Mouse (Mus musculus) midbrain, embryonic 14.5 days (tissue): ENCODE measurements around the gene Trp53. TPM values are rescaled to one million over a fixed set of nuclear protein-coding genes. Genes with fewer than 3 reads are reported as not detected.
"Not testable (repeated sequence)": the region's sequence is repeated elsewhere in the genome, so short reads cannot be mapped to it uniquely, and the experiment has no call there.

Source experiments
- ATAC-seq: fragments of 200-750 bp; cut with Nextera tagmentation; 2 replicates; pipeline ENCODE4 v1.8.0; 2017; ENCODE audit warnings: moderate number of reproducible peaks, moderate library complexity; ENCODE audit not compliant: low FRiP score, low TSS enrichment
- DNase-seq: peaks from one replicate; pipeline ENCODE4 v3.0.0-alpha.2; 2015
- H3K27ac ChIP-seq: fragments of 300-500 bp; sonication (generic); replicated peaks from 2 replicates; pipeline ENCODE4 v1.5.1; 2014; ENCODE audit warnings: mild to moderate bottlenecking, low read depth, low read length, moderate library complexity
- H3K27me3 ChIP-seq: fragments of 300-500 bp; sonication (generic); 2 replicates; pipeline ENCODE4 v1.6.1; 2014; ENCODE audit warnings: low read length, control low read depth, mixed read lengths; ENCODE audit not compliant: control insufficient read depth, insufficient read depth
- H3K36me3 ChIP-seq: fragments of 300-500 bp; sonication (generic); 2 replicates; pipeline ENCODE4 v1.6.1; 2014; ENCODE audit warnings: low read length, control low read depth; ENCODE audit not compliant: control insufficient read depth, insufficient read depth
- H3K4me1 ChIP-seq: fragments of 300-500 bp; sonication (generic); 2 replicates; pipeline ENCODE4 v1.6.1; 2014; ENCODE audit warnings: mild to moderate bottlenecking, antibody characterized with exemption, low read length, control low read depth; ENCODE audit not compliant: control insufficient read depth, insufficient read depth
- H3K4me2 ChIP-seq: fragments of 300-500 bp; sonication (generic); 2 replicates; pipeline ENCODE4 v1.6.1; 2014; ENCODE audit warnings: mild to moderate bottlenecking, low read length, moderate library complexity
- H3K4me3 ChIP-seq: fragments of 300-500 bp; sonication (generic); replicated peaks from 2 replicates; pipeline ENCODE4 v1.5.1; 2014; ENCODE audit warnings: low read depth, low read length
- H3K9ac ChIP-seq: fragments of 300-500 bp; sonication (generic); replicated peaks from 2 replicates; pipeline ENCODE4 v1.6.1; 2014; ENCODE audit warnings: mild to moderate bottlenecking, low read length, moderate library complexity
- H3K9me3 ChIP-seq: fragments of 300-500 bp; sonication (generic); 2 replicates; pipeline ENCODE4 v1.6.1; 2016; ENCODE audit warnings: low read length, control low read depth, mixed read lengths; ENCODE audit not compliant: control insufficient read depth
- WGBS: fragments of 180-500 bp; shearing (Covaris S2); extraction: QIAGEN DNeasy Blood & Tissue Kit; methylation state at CpG from one replicate; pipeline ENCODE4 v1.1.7; 2014; 5-methylcytosine and 5-hydroxymethylcytosine counted together
- polyA plus RNA-seq: library from polyadenylated mRNA; unstranded; fragments of >200 nt; fragmentation: Nextera tagmentation; extraction: Ambion mirVana; gene quantifications from 2 replicates; pipeline ENCODE4 v1.2.1, GENCODE M21; 2014

Gene Trp53
- polyA plus RNA-seq: 66.1 and 69.2 TPM in 2 replicates

GRCm38 (mm10) chr11:69580091-69580514 lies at the start of gene Trp53, which contains the start of gene Wrap53:
Trp53 (plus strand) TSS chr11:69580359.
Wrap53 (minus strand) TSS chr11:69580255.
- peaks cover 26% of the 10 kb centered on the region for H3K4me1 ChIP-seq

GRCm38 (mm10) chr11:69530755-69531154 lies 49.4 kb upstream of the Trp53 start:
- H3K27me3 ChIP-seq, H3K9me3 ChIP-seq, DNase-seq, ATAC-seq, H3K27ac ChIP-seq, H3K4me3 ChIP-seq, H3K36me3 ChIP-seq, H3K4me2 ChIP-seq, H3K9ac ChIP-seq: not testable (repeated sequence)
- H3K4me1 ChIP-seq: peaks cover 20% of the 10 kb centered on the region
- WGBS: 88% methylated on average over 6 of the region's 6 CpGs

More at GRCm38 (mm10) chr11:69580091-69580514, at the start of gene Trp53, which contains the start of gene Wrap53:
- Histone ChIP-seq H3K27me3 (no peaks in the 10 kb centered on the region), H3K4me3 (peak within 1 kb of the TSS; percentile 79), H3K27ac (peak within 1 kb of the TSS; percentile 94), H3K9ac (peak within 1 kb of the TSS; percentile 77), H3K36me3 (peaks cover 6% of the 10 kb centered on the region; the same call in 1 of the 2 replicates), H3K4me2 (peak within 1 kb of the TSS; percentile 90), H3K9me3 (no peaks in the 10 kb centered on the region)
- DNase-seq (peak; percentile 96), ATAC-seq (peak; percentile 62)
- 0% methylated on average over 13 of the region's 13 CpGs for WGBS

GRCm38 (mm10) chr11:69532480-69533150 lies 47.5 kb upstream of the Trp53 start:
- Histone ChIP-seq H3K36me3 (no peaks in the 10 kb centered on the region), H3K4me3 (no peak overlapping the region), H3K27ac (no peak overlapping the region), H3K9me3 (no peaks in the 10 kb centered on the region), H3K27me3 (no peaks in the 10 kb centered on the region), H3K4me2 (no peak overlapping the region), H3K9ac (no peak overlapping the region), H3K4me1 (peaks cover 5% of the 10 kb centered on the region)
- DNase-seq (no peak), ATAC-seq (no peak)
- WGBS: 88% methylated on average over 7 of the region's 7 CpGs

GRCm38 (mm10) chr11:69534990-69535389 lies 45.2 kb upstream of the Trp53 start:
- ATAC-seq: no peak
- H3K4me2 ChIP-seq: no peak overlapping the region
- no peaks in the 10 kb centered on the region for H3K4me1 ChIP-seq
- no peak overlapping the region for H3K4me3 ChIP-seq
- DNase-seq: no peak
- no peak overlapping the region for H3K27ac ChIP-seq
- no peaks in the 10 kb centered on the region for H3K27me3 ChIP-seq
- WGBS: 64% methylated on average over 1 of the region's 1 CpGs
- H3K36me3 ChIP-seq: no peaks in the 10 kb centered on the region
- H3K9me3 ChIP-seq: no peaks in the 10 kb centered on the region
- H3K9ac ChIP-seq: no peak overlapping the region

GRCm38 (mm10) chr11:69540700-69541099 lies 39.5 kb upstream of the Trp53 start:
- Histone ChIP-seq H3K36me3 (no peaks in the 10 kb centered on the region), H3K27me3 (no peaks in the 10 kb centered on the region), H3K27ac (no peak overlapping the region), H3K4me3 (no peak overlapping the region), H3K9me3 (no peaks in the 10 kb centered on the region), H3K9ac (no peak overlapping the region), H3K4me2 (no peak overlapping the region), H3K4me1 (peaks cover 17% of the 10 kb centered on the region)
- ATAC-seq (no peak), DNase-seq (no peak)
- 92% methylated on average over 2 of the region's 2 CpGs for WGBS

- H3K9me3 ChIP-seq, H3K27ac ChIP-seq, H3K9ac ChIP-seq, H3K36me3 ChIP-seq, H3K4me2 ChIP-seq, DNase-seq, ATAC-seq, H3K27me3 ChIP-seq, H3K4me3 ChIP-seq: not testable (repeated sequence)
- 88% methylated on average over 1 of the region's 3 CpGs for WGBS
- peaks cover 23% of the 10 kb centered on the region for H3K4me1 ChIP-seq
Observed at GRCm38 (mm10) chr11:69541741-69542140, 38.4 kb upstream of the Trp53 start.

- Histone ChIP-seq H3K27ac (peak overlapping the region; percentile 71), H3K4me3 (no peak overlapping the region), H3K9me3 (no peaks in the 10 kb centered on the region), H3K4me1 (peaks cover 40% of the 10 kb centered on the region), H3K27me3 (no peaks in the 10 kb centered on the region), H3K4me2 (0 out of 2 replicates have a peak overlapping the region, but pooled peaks have one; percentile 2), H3K9ac (no peak overlapping the region), H3K36me3 (no peaks in the 10 kb centered on the region)
- no peak for ATAC-seq
- DNase-seq: peak; percentile 69
- WGBS: 13% methylated on average over 3 of the region's 3 CpGs
Observed at GRCm38 (mm10) chr11:69543598-69543997, 36.6 kb upstream of the Trp53 start.

GRCm38 (mm10) chr11:69545957-69546356 lies 34.2 kb upstream of the Trp53 start:
- Histone ChIP-seq H3K9me3 (no peaks in the 10 kb centered on the region), H3K4me2 (peak overlapping the region; percentile 88), H3K9ac (peak overlapping the region; percentile 61), H3K4me3 (peak overlapping the region; percentile 42), H3K36me3 (no peaks in the 10 kb centered on the region), H3K4me1 (peaks cover 48% of the 10 kb centered on the region), H3K27me3 (no peaks in the 10 kb centered on the region), H3K27ac (peak overlapping the region; percentile 93)
- DNase-seq: peak; percentile 60
- WGBS: 9% methylated on average over 7 of the region's 7 CpGs
- ATAC-seq: 0 out of 2 replicates have a peak, but pooled peaks have one; percentile 5
